Mouse (Mus musculus) forebrain, postnatal 0 days (tissue): Measurements from ENCODE around the gene Srpk3. TPM values are rescaled to one million over a fixed set of nuclear protein-coding genes. Genes with fewer than 3 reads are reported as not detected.
"Not testable (repeated sequence)": the region's sequence is repeated elsewhere in the genome, so short reads cannot be mapped to it uniquely, and the experiment has no call there.

ENCODE experiments used
- ATAC-seq: fragments of 200-750 bp; cut with Nextera tagmentation; 2 replicates; pipeline ENCODE4 v1.8.0; 2017; ENCODE audit warnings: mild to moderate bottlenecking, moderate library complexity
- DNase-seq: peaks from one replicate; pipeline ENCODE4 v3.0.0-alpha.2; 2015
- H3K27ac ChIP-seq: fragments of 300-500 bp; sonication (generic); 2 replicates; pipeline ENCODE4 v1.5.1; 2014; ENCODE audit warnings: low read depth, mild to moderate bottlenecking, antibody characterized with exemption, low read length, moderate library complexity, mixed read lengths
- H3K27me3 ChIP-seq: fragments of 300-500 bp; sonication (generic); 2 replicates; pipeline ENCODE4 v1.6.1; 2014; ENCODE audit warnings: mild to moderate bottlenecking, low read length, mixed read lengths; ENCODE audit not compliant: insufficient read depth
- H3K36me3 ChIP-seq: fragments of 300-500 bp; sonication (generic); 2 replicates; pipeline ENCODE4 v1.6.1; 2014; ENCODE audit warnings: mild to moderate bottlenecking, moderate library complexity; ENCODE audit not compliant: insufficient read depth
- H3K4me1 ChIP-seq: fragments of 300-500 bp; sonication (generic); 2 replicates; pipeline ENCODE4 v1.6.1; 2014; ENCODE audit warnings: antibody characterized with exemption; ENCODE audit not compliant: insufficient read depth
- H3K4me2 ChIP-seq: fragments of 300-500 bp; sonication (generic); 2 replicates; pipeline ENCODE4 v1.6.1; 2014; ENCODE audit warnings: low read depth, mild to moderate bottlenecking, moderate library complexity
- H3K4me3 ChIP-seq: fragments of 300-500 bp; sonication (generic); 2 replicates; pipeline ENCODE4 v1.5.1; 2014; ENCODE audit warnings: low read depth, low read length, mixed read lengths
- H3K9ac ChIP-seq: fragments of 300-500 bp; sonication (generic); 2 replicates; pipeline ENCODE4 v1.6.1; 2014; ENCODE audit warnings: mild to moderate bottlenecking
- H3K9me3 ChIP-seq: fragments of 300-500 bp; sonication (generic); 2 replicates; pipeline ENCODE4 v1.6.1; 2016; ENCODE audit warnings: low read length
- CTCF ChIP-seq: sonication (generic); IDR thresholded peaks from 2 replicates; pipeline ENCODE4 v1.5.1; 2016; ENCODE audit warnings: antibody characterized with exemption, control low read depth, low read depth
- WGBS: fragments of 180-500 bp; shearing (Covaris S2); extraction: QIAGEN DNeasy Blood & Tissue Kit; methylation state at CpG from one replicate; pipeline ENCODE4 v1.1.7; 2014; 5-methylcytosine and 5-hydroxymethylcytosine counted together
- polyA plus RNA-seq: library from polyadenylated mRNA; unstranded; fragments of >200 nt; fragmentation: Nextera tagmentation; extraction: Ambion mirVana; gene quantifications from 2 replicates; pipeline ENCODE4 v1.2.1, GENCODE M21; 2015
- total RNA-seq: library from RNA; depleted of rRNA; stranded (reverse); fragments of >200 nt; gene quantifications from 2 replicates; pipeline ENCODE4 v1.2.3, GENCODE M21; 2014; rRNA removed

Gene Srpk3
- total RNA-seq (0.14 and 0.62 TPM in 2 replicates), polyA plus RNA-seq (0.91 and 0.99 TPM in 2 replicates)

GRCm38 (mm10) chrX:73774168-73774760 lies at the start of gene Srpk3:
Gene Srpk3, plus strand, starts transcription at chrX:73774405.
- no peaks in the 10 kb centered on the region for H3K27me3 ChIP-seq

GRCm38 (mm10) chrX:73730908-73731307 lies 43.3 kb upstream of the Srpk3 start:
- Histone ChIP-seq H3K27ac (no peak overlapping the region), H3K4me3 (no peak overlapping the region), H3K9ac (no peak overlapping the region), H3K9me3 (no peaks in the 10 kb centered on the region), H3K27me3 (no peaks in the 10 kb centered on the region), H3K36me3 (no peaks in the 10 kb centered on the region), H3K4me2 (no peak overlapping the region), H3K4me1 (no peaks in the 10 kb centered on the region)
- WGBS, result 62% methylated on average over 1 of the region's 1 CpGs
- ATAC-seq, result no peak
- TF ChIP-seq CTCF, result no peak
- DNase-seq, result no peak

More at GRCm38 (mm10) chrX:73774168-73774760, at the start of gene Srpk3:
- no peak within 1 kb of the TSS for H3K27ac ChIP-seq
- H3K4me1 ChIP-seq, result no peaks in the 10 kb centered on the region
- DNase-seq (no peak), ATAC-seq (0 out of 2 replicates have a peak, but pooled peaks have one; percentile 14)
- H3K9ac ChIP-seq, result no peak within 1 kb of the TSS
- no peak within 1 kb of the TSS for H3K4me2 ChIP-seq
- no peak within 1 kb of the TSS for H3K4me3 ChIP-seq
- WGBS, result 65% methylated on average over 9 of the region's 9 CpGs
- peaks cover 4% of the 10 kb centered on the region; the same call in 1 of the 2 replicates for H3K36me3 ChIP-seq
- no peaks in the 10 kb centered on the region for H3K9me3 ChIP-seq
- no peak for TF ChIP-seq CTCF

- Histone ChIP-seq H3K9me3 (no peaks in the 10 kb centered on the region), H3K4me1 (no peaks in the 10 kb centered on the region), H3K36me3 (no peaks in the 10 kb centered on the region), H3K27me3 (no peaks in the 10 kb centered on the region), H3K4me3 (no peak overlapping the region), H3K9ac (no peak overlapping the region), H3K4me2 (no peak overlapping the region), H3K27ac (no peak overlapping the region)
- TF ChIP-seq CTCF, result no peak
- 45% methylated on average over 1 of the region's 1 CpGs for WGBS
- DNase-seq (no peak), ATAC-seq (no peak)
These were observed 36.0 kb upstream of the Srpk3 start for GRCm38 (mm10) chrX:73738155-73738554.

DNA sequence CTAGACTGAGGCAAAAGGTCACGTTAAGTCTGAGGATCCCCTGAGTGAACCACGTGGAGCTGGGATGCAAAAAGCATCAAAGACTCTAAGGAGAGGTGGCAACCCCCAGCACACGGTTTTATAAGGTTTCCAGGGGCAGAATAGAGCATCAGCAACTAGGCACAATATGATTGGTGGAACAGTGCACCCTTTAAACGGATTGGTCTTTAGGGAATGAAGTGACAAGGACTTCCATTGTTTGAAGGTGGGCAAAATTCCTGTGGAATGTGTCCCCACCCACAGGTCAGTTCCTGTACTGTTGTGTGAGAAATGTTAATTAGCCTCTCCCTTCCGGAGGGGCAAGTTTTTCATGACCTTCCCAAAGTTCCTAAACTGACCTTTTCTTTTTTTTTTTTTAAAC lies 35.1 kb upstream of the Srpk3 start:
- H3K9me3 ChIP-seq, result no peaks in the 10 kb centered on the region
- 60% methylated on average over 5 of the region's 5 CpGs for WGBS
- H3K4me1 ChIP-seq, result no peaks in the 10 kb centered on the region
- DNase-seq (no peak), ATAC-seq (no peak)
- H3K9ac ChIP-seq, result no peak overlapping the region
- no peak overlapping the region for H3K4me2 ChIP-seq
- H3K36me3 ChIP-seq, result no peaks in the 10 kb centered on the region
- no peak for TF ChIP-seq CTCF
- no peak overlapping the region for H3K4me3 ChIP-seq
- H3K27me3 ChIP-seq, result no peaks in the 10 kb centered on the region
- H3K27ac ChIP-seq, result no peak overlapping the region

- 94% methylated on average over 7 of the region's 7 CpGs for WGBS
- ATAC-seq, DNase-seq: not testable (repeated sequence)
These were observed 34.4 kb upstream of the Srpk3 start for GRCm38 (mm10) chrX:73739841-73740240.

DNA sequence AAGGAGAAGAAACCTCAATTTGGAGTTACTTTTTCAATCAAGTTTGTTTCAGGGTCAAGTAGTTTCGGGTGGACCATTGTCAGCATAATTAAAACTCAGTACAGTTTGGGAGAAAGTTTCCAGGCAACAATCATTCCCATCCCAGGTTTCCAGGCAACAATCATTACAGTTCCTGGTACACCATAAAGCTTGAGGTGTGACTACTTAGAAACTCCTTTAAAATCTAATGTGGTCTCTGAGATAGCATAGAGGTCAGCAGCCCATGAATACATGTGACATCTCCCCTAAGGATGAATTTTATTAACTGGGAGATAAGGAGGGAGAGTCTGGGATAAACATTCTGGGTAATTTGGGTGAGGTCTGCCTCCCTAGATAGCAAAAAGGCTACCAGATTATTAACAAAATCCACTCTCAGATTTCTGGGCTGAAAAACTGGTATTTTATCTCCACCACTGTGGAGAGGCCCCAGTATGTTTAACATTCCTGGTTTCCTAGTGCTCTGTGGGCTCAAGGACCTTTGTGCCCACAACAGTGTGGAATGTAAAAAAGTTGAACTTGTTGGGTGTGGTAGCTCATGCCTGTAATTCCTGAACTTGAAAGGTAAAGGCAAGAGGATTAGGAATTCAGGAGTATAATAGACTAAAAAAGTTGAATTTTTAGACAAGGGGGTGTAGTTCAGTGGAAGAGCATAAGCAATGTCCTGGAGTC lies 29.3 kb upstream of the Srpk3 start:
- DNase-seq (no peak), ATAC-seq (no peak)
- H3K4me1 ChIP-seq, result no peaks in the 10 kb centered on the region
- H3K4me2 ChIP-seq, result no peak overlapping the region
- 90% methylated on average over 1 of the region's 1 CpGs for WGBS
- H3K9me3 ChIP-seq, result no peaks in the 10 kb centered on the region
- H3K36me3 ChIP-seq, result no peaks in the 10 kb centered on the region
- H3K27me3 ChIP-seq, result no peaks in the 10 kb centered on the region
- TF ChIP-seq CTCF, result no peak
- H3K27ac ChIP-seq, result no peak overlapping the region
- no peak overlapping the region for H3K4me3 ChIP-seq
- no peak overlapping the region for H3K9ac ChIP-seq

More at GRCm38 (mm10) chrX:73739841-73740240, 34.4 kb upstream of the Srpk3 start:
- H3K36me3 ChIP-seq, H3K4me1 ChIP-seq, H3K4me2 ChIP-seq, H3K9ac ChIP-seq, H3K27ac ChIP-seq, H3K4me3 ChIP-seq, H3K27me3 ChIP-seq, H3K9me3 ChIP-seq: not testable (repeated sequence)

DNA sequence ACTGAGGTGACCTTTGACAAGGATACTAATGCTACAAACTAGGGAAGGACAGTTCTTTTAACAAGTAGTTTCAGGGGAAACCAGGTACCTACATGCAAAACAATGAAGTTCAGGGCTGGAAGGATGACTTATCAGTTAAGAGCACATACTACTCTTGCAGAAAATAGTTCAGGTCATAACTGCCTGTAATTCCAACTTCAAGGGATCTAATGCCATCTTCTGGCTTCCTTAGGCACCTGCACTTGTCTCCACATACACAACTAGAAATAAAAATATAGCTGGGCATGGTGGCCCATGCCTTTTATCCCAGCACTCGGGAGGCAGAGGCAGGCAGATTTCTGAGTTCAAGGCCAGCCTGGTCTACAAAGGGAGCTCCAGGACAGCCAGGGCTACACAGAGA lies 25.2 kb upstream of the Srpk3 start:
- WGBS, result 90% methylated on average over 1 of the region's 1 CpGs
- no peaks in the 10 kb centered on the region for H3K36me3 ChIP-seq
- no peak overlapping the region for H3K4me2 ChIP-seq
- H3K4me1 ChIP-seq, result no peaks in the 10 kb centered on the region
- no peak for TF ChIP-seq CTCF
- H3K4me3 ChIP-seq, result no peak overlapping the region
- H3K9me3 ChIP-seq, result no peaks in the 10 kb centered on the region
- H3K27ac ChIP-seq, result no peak overlapping the region
- ATAC-seq, result no peak
- no peak overlapping the region for H3K9ac ChIP-seq
- DNase-seq, result no peak
- H3K27me3 ChIP-seq, result no peaks in the 10 kb centered on the region
